Mouse (Mus musculus) layer of hippocampus, postnatal 25 days (tissue): ENCODE measurements at regions not wholly inside any gene's neighbourhood (a gene's known extent, or its start where the extent isn't known, plus 50 kb on each side); places are given as distances from the start of the nearest gene placed in this dataset.

Experiments used
- DNase-seq, 2 experiments: peaks; one replicate each; pipeline ENCODE4 v3.0.0; 2022; ENCODE audit warnings: mixed read lengths in 2 of 2, low spot score in 1 of 2; ENCODE audit errors: extremely low spot score in 1 of 2

DNA sequence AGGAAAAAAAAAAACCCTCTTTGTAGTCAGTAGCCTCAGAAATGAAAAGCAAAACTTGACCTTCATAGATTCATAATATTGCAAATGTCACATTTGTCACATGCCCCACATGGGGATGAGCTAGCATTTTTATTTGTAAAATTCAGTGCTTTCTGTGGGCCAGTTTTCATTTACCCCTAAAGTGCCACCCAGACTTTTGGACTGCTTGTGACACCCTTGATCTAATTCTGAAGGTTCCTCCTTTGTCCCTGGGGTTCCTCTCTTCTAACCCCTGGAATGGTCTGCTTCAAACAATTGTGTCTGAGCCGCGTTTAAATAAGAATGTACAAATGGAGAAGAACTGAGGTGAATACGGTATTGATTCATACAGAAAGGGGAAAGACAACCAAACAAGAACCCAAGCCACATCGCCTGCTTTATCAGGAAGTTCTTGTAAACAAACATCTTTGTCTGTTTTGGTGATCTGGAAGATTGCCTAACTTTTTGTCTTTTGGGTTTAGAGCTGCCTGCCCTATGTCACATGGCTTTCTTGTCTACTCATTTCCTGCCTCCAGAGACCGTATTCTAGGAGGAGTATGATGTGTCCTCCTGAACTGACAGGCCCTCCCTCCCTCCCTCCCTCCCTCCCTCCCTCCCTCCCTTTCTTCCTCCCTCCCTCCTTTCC is 203.1 kb upstream of the Gm9833 start:
- no peak for DNase-seq

DNA sequence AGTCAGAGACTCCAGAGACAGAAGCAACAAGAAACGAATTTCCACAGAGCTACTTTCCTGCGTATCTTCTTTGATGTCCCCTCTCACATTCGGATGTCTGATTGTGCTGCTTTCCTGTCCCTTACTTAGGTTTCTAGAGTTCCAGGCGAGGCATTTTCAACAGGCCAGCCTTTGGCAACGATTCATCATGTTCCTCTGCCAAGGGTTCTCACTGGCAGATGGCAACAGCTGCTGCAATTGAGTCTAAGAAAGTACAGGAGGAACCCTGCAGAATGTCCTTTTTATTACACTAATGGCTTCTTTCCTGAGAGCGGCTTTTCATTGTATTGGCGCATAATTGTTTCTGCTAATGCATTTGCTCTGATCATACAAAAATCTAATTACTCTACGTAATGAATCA is 202.3 kb upstream of the Gm9833 start:
- DNase-seq: peak in 1 of 2 experiments; percentile 24

DNA sequence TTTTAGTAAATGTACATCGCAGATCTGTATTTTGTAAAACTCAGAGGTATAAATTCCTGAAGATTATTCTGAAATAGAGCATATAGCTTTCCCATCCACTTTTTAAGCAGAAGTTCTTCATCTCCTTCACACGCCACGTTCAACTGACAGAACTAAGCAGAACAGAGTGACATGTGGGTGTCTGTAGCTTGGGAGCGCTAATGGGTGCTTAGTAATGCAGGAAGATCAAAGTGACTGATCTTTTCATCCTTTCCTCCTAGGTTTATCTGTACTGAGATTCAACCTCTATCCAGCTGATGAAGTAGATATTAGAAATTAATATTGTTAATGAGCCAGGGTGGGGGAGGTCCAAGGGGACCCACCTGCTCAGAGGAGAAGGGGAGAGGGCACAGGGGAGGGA is 201.8 kb upstream of the Gm9833 start:
- DNase-seq: no peak

DNA sequence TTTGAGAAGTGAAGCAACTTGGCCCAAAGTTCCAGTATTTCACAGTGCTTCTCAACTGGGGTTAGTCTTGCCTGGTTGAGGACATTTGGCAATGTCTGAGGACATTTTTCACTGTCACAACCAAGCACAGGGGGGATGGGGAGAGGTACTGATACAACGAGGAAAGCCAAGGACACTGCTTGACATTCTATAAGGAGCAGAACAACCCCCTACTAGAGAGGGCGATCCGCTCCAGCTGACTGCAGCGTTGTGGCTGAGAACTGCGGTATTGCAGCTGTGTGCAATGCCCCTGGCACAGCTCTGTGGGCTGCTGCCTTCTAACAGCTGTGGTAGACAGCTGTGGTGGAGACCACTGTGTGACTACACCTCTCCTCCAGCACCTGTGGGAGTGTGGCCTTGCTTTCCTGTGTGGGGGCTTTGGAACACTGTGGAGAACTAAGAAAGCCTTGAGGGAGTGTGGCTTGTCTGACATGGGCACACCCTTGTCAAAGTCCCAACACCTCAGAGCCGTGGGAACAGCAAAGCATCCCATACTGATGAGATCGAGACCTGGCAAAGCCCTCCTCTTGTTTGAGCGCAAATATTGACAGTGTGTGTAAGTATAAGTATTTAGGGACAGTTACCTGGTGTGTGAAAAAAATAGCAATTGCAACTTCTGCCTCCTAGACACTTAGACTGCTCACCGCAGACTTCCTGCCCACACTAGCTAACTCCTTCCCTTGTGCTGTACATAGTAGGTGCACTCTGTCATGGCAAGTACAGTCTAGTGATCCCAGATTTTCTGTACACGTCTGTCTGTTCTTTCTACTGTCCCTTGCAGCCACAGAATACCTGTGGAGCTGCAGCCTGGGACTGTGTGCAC is 200.9 kb upstream of the Gm9833 start:
- no peak for DNase-seq

DNA sequence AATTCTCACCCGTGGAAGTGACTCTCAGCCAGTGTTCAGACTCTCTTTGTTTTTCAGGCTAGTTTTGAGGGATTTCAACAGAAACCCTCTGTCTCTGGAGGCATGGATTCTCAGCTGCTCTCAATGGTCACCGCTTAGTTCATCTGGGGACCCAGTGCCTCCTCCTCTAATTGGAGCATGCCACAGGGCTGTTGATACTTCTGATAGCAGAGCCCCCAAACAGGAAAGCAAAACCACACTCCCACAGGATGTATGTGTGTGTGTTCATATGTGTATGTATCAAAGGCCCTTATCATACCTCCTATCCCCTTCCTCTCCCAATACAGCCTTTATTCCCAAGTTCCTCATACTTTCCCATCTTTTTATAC is 200.3 kb upstream of the Gm9833 start:
- no peak for DNase-seq

DNA sequence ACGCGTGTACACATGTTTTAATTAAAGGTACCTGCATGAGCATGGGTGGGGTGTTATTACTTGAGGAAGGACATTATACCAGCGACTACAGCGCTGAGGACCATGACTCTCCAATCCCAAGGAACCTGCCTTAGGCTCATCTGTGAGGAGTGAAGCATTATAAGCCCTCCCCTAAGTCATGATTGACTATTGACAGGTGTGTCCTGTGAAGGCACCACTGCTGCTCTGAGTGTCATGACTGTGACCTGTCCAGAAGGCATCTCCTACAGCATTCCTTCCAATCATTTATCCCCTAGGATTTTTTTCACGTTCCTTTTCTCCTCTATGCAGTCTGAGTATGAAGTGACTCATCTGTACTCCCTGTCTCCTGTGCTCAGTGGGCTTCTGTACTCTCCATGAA is 199.9 kb upstream of the Gm9833 start:
- DNase-seq: no peak

DNA sequence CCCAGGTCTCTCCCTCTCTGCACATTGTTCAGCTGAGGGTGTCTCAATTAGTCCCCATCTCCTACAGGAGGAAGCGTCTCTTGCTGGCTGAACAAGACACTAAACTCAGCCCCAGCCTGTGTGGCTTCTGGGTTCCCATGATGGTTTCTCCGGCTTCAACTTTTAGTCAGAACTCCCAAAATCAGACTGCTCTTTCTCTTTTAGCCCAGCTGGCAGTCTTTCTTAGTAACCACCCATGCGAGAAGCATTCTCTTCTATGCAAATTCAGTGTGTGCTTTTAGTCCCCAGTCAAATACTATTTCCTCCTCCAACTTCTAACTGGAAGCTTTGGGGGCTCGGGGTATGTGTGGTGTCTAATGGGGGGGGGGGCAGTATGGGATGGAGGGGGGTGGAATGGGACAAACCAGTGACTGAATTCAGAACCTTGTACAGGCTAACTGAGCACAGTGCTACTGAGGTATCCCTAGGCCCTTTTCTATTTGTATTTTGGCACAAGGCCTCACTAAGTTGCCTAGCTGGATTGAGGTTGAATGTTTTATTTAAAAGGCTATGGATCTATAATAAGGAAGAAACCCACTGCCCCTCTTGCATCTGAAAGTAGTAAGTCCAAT is 194.9 kb upstream of the Gm9833 start:
- DNase-seq: no peak

DNA sequence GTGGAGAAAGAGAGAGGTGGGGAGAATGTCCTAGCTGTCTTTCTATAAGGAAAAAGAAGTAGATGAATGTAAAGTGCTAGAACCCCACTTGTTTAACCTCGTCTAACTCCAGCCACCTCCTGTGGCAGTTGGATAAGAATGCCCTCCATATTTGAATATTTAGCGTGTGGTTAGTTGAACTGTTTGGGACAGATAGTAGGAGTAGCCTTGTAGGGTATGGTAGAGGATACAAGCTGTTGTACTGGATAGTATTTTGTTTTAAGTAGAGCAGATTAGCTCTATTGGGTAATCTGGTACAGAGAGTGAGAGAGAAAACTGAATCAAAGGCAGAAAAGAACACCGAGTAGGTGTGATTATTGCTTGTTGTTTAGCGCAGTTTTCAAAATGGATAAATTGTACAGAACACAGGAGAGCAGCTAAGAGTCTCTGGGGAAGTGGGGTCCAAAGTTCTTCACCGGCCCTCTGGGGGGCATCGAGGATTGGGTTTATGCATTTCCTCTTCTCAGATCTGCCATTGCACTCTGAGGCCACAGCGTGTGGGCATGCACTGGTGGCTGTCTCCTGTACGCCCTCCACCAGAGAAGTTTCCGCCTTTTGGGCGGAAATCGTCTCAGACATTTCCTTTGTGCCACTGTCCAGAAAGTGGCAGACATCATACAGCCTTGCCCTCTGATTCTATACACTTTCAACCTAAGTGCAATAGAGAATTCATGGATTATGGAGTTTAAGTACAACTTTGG is 192.3 kb upstream of the Gm9833 start:
- no peak for DNase-seq

DNA sequence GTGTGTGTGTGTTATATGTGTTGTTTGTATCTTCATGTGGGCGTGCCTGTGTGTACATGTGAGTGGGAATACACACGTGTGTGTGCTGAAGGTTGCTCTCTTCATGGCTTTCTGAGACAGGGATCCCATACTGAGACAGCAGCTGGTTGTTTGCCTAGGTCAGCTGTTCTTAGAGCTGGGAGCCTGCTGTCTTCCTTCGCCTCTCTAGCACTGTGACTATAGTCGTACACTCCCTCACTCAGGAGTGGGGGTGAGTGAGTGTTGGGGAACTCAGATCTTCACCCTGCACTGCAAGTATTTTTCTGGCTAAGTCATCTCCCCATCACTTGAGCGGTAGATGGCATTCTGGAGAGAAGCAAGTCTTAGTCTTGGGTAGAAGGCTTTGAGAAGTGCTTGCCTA is 191.6 kb upstream of the Gm9833 start:
- no peak for DNase-seq

DNA sequence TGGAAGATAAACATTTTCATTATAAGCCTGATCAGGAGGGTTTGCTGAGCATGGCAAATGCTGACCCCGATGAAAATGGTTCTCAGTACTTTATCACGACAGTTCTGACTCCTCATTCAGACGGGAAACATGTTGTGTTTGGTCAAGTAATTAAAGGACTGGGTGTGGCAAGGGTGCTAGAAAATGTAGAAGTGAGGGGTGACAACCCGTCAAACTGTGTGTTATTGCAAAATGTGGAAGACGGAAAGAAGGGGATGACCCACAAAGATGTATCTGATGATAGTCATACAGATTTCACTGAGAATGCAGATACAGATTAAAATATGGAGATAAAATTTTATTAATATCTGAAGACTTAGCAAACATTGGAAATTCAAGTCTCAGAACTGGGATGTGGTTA is 186.2 kb upstream of the Gm9833 start:
- DNase-seq: no peak

DNA sequence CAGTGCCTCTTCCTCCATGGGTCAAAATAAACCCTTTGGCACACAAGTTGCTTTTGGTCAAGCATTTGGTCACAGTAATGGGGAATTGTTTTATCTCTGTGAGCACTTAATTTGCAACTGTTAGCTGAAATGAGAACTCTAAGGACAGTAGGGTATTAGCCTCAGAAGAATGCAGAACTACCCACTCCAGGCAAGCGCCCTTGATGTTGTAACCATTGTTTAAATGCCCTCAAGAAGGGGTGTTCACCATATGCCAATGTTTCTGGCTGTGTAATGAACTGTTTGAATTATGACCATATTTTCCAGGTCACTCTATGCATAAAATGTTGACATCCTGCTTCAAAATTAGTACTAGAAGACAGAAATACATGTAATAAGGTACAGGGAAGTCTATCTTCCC is 174.6 kb upstream of the Gm9833 start:
- no peak for DNase-seq

DNA sequence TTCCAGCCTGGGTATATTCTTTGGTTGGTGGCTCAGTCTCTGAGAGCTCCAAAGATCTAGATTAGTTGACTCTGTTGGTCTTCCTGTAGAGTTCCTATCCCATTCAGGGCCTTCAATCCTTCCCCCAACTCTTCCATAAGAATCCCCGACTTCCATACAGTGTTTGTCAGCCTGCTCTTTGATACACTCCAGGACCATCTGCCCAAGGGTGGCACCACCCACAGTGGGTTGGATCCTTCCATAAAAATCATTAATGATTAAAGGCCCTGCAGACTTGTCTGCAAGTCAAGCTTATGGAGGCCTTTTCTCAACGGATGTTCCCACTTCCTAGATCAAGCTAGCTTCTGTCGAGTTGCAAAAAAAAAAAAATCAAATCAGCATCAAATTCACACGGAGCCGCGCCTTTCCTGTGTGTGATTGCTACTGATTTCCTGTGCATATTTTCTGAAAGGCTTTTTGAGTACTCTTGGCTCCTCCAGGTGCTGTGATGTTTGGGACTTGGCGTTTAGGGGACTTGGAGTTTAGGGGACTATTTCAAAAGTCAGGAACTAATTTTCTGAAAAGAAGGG is 171.3 kb upstream of the Gm9833 start:
- DNase-seq: no peak

DNA sequence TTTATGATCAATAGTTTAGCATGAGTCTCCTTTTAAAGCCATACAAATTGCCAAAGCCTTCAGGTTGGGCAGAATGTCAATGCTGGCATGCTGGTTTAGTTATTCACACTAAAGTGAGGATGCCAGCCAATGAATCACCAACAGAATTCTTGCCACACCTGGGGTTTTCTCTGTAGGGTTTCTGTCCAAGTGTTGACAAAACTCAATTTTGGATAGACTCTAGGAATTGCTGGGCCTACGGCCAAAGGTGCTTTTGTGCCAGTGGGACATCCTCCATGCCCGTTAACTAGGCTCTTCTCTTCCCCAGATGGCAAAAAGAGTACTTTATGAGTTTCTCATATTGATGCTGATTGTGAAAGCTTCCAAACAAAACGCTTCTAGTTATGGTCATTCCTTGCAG is 167.6 kb upstream of the Gm9833 start:
- DNase-seq: peak; percentile 11 to 16

DNA sequence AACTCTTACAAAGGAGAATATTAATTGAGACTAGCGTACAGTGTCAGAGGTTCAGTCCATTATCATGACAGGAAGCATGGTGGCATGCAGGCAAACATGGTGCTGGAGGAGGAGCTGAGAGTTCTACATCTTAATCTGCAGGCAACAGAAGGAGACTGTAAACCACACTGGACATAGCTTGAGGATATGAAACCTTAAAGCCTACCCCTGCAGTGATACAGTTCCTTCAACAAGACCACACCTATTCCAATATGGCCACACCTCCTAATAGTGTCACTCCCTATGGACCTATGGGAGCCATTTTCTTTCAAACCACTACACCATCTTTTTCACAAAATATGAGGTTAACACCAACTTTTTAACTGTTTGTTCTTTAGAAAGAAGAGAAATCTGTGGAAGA is 166.2 kb upstream of the Gm9833 start:
- DNase-seq: no peak

DNA sequence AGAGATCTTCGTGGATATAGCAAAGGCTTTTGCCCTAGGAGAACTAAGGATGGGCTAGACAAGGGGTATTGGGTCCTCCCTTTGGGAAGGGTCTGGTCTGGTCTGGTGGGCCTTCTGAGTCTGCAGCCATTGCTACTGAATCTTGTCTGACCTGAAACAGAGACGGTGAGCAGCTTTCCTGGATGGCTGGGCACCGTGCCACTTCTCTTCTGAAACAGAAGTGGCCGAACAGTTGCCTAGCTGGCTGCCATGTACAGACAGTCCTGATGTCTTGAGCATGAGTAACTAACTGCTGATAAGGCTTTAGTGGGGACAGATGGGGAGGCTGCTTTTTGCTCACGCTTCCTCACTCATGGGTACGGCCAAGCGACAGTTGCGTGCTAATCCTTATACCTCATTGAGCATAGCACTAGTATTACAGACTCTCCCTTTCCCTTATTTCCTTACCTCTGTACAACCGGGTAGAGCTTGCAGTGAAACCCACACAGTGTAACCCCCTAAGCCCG is 165.3 kb upstream of the Gm9833 start:
- DNase-seq: no peak

DNA sequence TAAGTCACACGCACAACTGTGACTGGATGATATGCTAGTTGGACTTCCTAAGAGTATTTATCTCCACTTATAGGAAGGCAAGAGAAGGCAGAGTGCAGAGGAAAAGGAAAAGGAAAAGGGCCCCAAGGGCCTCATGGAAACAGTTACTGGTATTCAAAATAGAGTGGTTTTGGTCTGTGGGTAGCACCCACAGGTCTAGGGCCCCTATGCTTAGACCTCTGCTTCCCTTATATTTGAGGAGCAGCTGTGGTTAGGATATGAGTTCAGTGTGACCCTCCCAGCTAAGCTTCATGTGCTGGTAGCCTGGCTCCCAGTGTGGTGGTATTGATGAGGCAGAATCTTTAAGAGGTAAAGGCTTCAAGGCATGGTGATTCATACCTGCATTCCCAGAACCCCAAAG is 163.3 kb upstream of the Gm9833 start:
- DNase-seq: no peak

DNA sequence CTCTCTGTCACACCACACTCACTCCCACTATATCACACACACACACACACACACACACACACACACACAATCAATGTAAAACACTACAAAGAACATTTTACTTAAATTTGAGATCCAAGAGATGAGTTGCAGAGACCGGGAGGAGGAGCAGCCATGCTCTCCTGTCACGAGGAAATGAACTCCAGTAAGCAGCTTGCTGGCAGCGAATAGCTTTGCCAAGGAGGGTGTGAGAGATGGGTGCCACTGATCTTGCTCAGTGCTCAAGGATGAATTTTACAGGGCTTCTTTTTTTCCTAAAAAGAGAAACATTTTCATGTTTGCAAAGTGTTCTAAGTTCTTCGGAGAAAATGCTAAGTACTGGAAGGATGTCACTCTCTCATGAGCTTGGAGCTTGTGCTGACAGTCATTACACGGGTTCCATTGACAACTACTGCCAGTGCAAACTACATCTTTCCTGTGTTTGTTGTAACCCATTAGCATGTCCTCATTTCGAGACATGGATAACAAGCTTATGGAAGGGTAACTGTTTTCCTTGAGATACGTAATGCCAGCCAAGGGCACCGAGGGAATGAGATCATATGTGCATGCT is 151.0 kb upstream of the Gm9833 start:
- no peak for DNase-seq

DNA sequence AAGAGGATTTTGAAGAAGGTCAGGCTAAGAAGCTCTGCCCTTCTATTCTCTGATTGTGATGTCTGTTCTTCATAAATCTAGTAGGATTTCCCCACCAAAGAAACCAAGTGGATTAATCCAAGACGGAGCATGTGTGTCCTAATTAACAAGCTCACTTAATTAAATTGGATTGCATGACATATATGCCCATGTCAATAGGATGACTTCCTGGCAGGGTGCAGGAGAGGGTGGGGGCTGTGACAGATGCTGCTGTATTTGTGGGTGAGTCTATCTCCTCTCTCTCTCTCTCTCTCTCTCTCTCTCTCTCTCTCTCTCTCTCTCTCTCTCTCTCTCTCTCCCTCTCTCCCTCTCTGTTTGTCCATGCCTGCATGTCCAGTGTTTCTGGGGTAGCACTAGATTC is 149.3 kb upstream of the Gm9833 start:
- DNase-seq: no peak

DNA sequence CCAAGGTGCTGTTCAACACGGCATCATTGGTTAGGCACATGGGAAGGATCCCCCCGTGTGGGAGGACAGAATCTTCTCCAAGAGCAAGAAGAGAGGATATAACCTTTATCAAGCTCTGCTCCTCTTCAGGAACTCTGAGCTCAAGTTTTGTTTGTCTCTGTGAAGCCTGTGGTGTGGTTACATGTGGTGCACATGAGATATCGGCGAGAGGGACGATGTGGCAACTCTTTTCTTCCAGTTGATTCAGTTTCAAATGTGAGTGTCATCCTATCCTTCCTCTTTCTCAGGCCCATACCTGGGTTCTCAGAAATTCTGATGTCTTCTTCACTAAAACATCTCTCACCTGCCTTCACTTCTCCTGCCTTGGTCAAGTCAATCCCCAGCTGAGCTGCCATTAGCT is 145.3 kb upstream of the Gm9833 start:
- DNase-seq: no peak

DNA sequence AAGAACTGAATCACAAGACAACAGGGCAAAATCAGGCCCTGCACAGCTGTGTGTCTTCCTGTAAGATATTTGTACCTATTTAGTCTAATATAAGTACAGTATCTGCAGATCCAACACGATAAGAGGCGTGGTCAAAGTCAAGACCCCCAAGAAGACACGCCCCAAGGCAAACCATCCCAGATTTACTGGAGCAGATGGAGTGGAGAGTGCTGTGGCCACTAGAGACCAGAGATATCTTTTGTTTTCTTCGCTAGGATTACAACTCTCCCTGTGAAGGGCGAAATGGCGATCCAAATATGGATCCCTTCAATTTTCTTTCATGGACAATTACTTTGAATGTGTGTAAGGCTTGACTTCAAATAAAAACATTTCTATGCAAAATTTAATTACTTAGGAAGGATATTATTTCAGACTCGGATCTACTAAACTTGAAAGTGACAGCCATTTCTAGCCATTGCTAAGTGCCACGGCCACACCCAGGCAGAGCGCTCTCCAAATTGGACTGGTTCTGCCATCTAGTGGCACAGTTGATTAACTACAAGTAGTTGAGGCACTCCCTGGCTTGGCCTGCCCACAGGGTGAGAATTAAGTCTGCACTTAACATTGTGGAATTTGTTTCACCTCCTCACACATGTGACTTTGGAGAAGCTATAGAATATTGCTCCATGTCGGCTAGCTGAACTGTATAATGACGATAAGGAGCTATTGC is 140.4 kb upstream of the Gm9833 start:
- peak; percentile 35 to 48 for DNase-seq
